8 mouse cellular contexts compared by ENCODE assay signal in genomic region chr6:8948471-8949411, GRCm38 (mm10). TPM values are rescaled to one million over a fixed set of nuclear protein-coding genes. Genes with fewer than 3 reads are reported as not detected.
A peak's percentile ranks its signal among the peaks of the same experiment; 100 is the strongest.
DNase-seq lines count a peak whose midpoint lies in the region; ATAC-seq and TF ChIP-seq lines count a peak whose summit lies in the region.
"Had no signal": no experiment of that assay in that cellular context is flagged by ENCODE, and none has a peak within 500 bp of the region (broad histone marks: within the 10 kb centered on the region; RNA-seq: fewer than 3 reads in every experiment).

No protein-coding gene starts in this region.

- H3K4me1 ChIP-seq in thymus, adult 2 months (replicated peaks; ENCODE audit: control insufficient read depth, insufficient read depth, low read length), result 0 out of 2 replicates have a peak, but pooled peaks cover 4% of the 10 kb centered on the region
- peaks cover 40% of the 10 kb centered on the region for H3K4me1 ChIP-seq in forebrain, embryonic 16.5 days (replicated peaks; ENCODE audit: control insufficient read depth, insufficient read depth, low read length)
- H3K4me1 ChIP-seq in intestine, postnatal 0 days (replicated peaks; ENCODE audit: control insufficient read depth, insufficient read depth, low read length), result no peaks in the 10 kb centered on the region
- no peaks in the 10 kb centered on the region for H3K4me1 ChIP-seq in lung, postnatal 0 days (ENCODE audit: insufficient read depth, low read depth, low read length)
- H3K4me1 ChIP-seq in stomach, embryonic 14.5 days (ENCODE audit: control insufficient read depth, insufficient read depth, low read length), result no peaks in the 10 kb centered on the region

- H3K9me3 ChIP-seq in forebrain, embryonic 16.5 days (ENCODE audit: control insufficient read depth, low read length), result no peaks in the 10 kb centered on the region
- H3K9me3 ChIP-seq in intestine, postnatal 0 days (ENCODE audit: control insufficient read depth), result no peaks in the 10 kb centered on the region
- H3K9me3 ChIP-seq in lung, postnatal 0 days (ENCODE audit: low read length), result no peaks in the 10 kb centered on the region
- H3K9me3 ChIP-seq in stomach, embryonic 14.5 days (ENCODE audit: control insufficient read depth, low read depth, low read length), result no peaks in the 10 kb centered on the region

- WGBS in thymus, adult 2 months, result 3% methylated on average over 68 of the region's 68 CpGs
- WGBS in forebrain, embryonic 16.5 days, result under 1% methylated on average over 68 of the region's 68 CpGs
- 2% methylated on average over 68 of the region's 68 CpGs for WGBS in intestine, postnatal 0 days
- WGBS in lung, postnatal 0 days, result 2% methylated on average over 68 of the region's 68 CpGs
- WGBS in stomach, embryonic 14.5 days, result under 1% methylated on average over 68 of the region's 68 CpGs

- TF ChIP-seq CTCF in thymus, adult 2 months (IDR thresholded peaks at IDR 0.05; ENCODE audit: borderline replicate concordance, control insufficient read depth, extremely low read depth, insufficient read depth, low read length, poor library complexity), result no peak
- no peak for TF ChIP-seq CTCF in intestine, postnatal 0 days (IDR thresholded peaks at IDR 0.05; ENCODE audit: low read depth)
- no peak for TF ChIP-seq CTCF in lung, postnatal 0 days (IDR thresholded peaks at IDR 0.05)

- ATAC-seq in forebrain, embryonic 16.5 days, result peak; percentile 49
- ATAC-seq in intestine, postnatal 0 days, result 0 out of 2 replicates have a peak, but pooled peaks have one; percentile 41
- ATAC-seq in lung, postnatal 0 days, result peak; percentile 58
- peak; percentile 62; the same call in 1 of the 2 replicates for ATAC-seq in stomach, embryonic 14.5 days (ENCODE audit: insufficient number of reproducible peaks, insufficient read depth, low FRiP score, low read depth)

- no peak for TF ChIP-seq EP300 in lung, postnatal 0 days (IDR thresholded peaks at IDR 0.05)

- H3K27ac ChIP-seq in thymus, adult 2 months (ENCODE audit: control insufficient read depth, insufficient read depth, low read length), result no peak overlapping the region
- H3K27ac ChIP-seq in forebrain, embryonic 16.5 days (ENCODE audit: low read length), result peak overlapping the region; percentile 70
- H3K27ac ChIP-seq in intestine, postnatal 0 days (ENCODE audit: low read depth, low read length), result no peak overlapping the region
- H3K27ac ChIP-seq in lung, postnatal 0 days (ENCODE audit: low read length), result no peak overlapping the region
- no peak overlapping the region for H3K27ac ChIP-seq in stomach, embryonic 14.5 days (ENCODE audit: low read length)

- DNase-seq in thymus, postnatal 4 days, result peak; percentile 58
- DNase-seq in thymus, adult 2 months, result no peak
- peak; percentile 39 for DNase-seq in cerebellum, adult 8-10 months
- peak; percentile 37 for DNase-seq in lung, postnatal 0 days (ENCODE audit: low spot score)

- H3K9ac ChIP-seq in forebrain, embryonic 16.5 days (replicated peaks; ENCODE audit: low read depth, low read length), result peak overlapping the region; percentile 59
- H3K9ac ChIP-seq in intestine, postnatal 0 days (ENCODE audit: low read depth, low read length), result no peak overlapping the region
- H3K9ac ChIP-seq in lung, postnatal 0 days (replicated peaks; ENCODE audit: low read depth), result no peak overlapping the region
- no peak overlapping the region for H3K9ac ChIP-seq in stomach, embryonic 14.5 days (replicated peaks; ENCODE audit: low read depth, low read length)

- TF ChIP-seq POLR2A in thymus, adult 2 months (IDR thresholded peaks at IDR 0.05; ENCODE audit: control insufficient read depth, extremely low read depth, insufficient read depth, low read length, poor library complexity), result no peak

- no peak overlapping the region for H3K4me3 ChIP-seq in thymus, adult 2 months (ENCODE audit: control insufficient read depth, insufficient read depth, low read length)
- peak overlapping the region; percentile 55 for H3K4me3 ChIP-seq in forebrain, embryonic 16.5 days (replicated peaks; ENCODE audit: low read length)
- H3K4me3 ChIP-seq in intestine, postnatal 0 days (ENCODE audit: low read depth, low read length), result peak overlapping the region; percentile 24
- H3K4me3 ChIP-seq in lung, postnatal 0 days (ENCODE audit: low read depth, low read length), result no peak overlapping the region
- H3K4me3 ChIP-seq in stomach, embryonic 14.5 days (ENCODE audit: low read depth, low read length), result peak overlapping the region; percentile 22

- peaks cover 8% of the 10 kb centered on the region; the same call in 1 of the 2 replicates for H3K27me3 ChIP-seq in thymus, adult 2 months (ENCODE audit: control insufficient read depth, insufficient read depth, low read length)
- peaks cover 33% of the 10 kb centered on the region for H3K27me3 ChIP-seq in forebrain, embryonic 16.5 days (replicated peaks; ENCODE audit: control insufficient read depth, insufficient read depth, low read length)
- H3K27me3 ChIP-seq in intestine, postnatal 0 days (replicated peaks; ENCODE audit: control insufficient read depth, insufficient read depth, low read length), result peaks cover 59% of the 10 kb centered on the region
- H3K27me3 ChIP-seq in lung, postnatal 0 days (replicated peaks; ENCODE audit: insufficient read depth, low read length), result peaks cover 45% of the 10 kb centered on the region
- H3K27me3 ChIP-seq in stomach, embryonic 14.5 days (ENCODE audit: control insufficient read depth, insufficient read depth, low read length), result peaks cover 58% of the 10 kb centered on the region

- H3K36me3 ChIP-seq in thymus, adult 2 months (ENCODE audit: control insufficient read depth, insufficient read depth, low read length), result no peaks in the 10 kb centered on the region
- H3K36me3 ChIP-seq in forebrain, embryonic 16.5 days (ENCODE audit: control insufficient read depth, insufficient read depth), result no peaks in the 10 kb centered on the region
- H3K36me3 ChIP-seq in intestine, postnatal 0 days (ENCODE audit: control insufficient read depth, insufficient read depth), result no peaks in the 10 kb centered on the region
- no peaks in the 10 kb centered on the region for H3K36me3 ChIP-seq in lung, postnatal 0 days (ENCODE audit: insufficient read depth, low read length)
- no peaks in the 10 kb centered on the region for H3K36me3 ChIP-seq in stomach, embryonic 14.5 days (ENCODE audit: control insufficient read depth, insufficient read depth, low read length)

- H3K4me2 ChIP-seq in forebrain, embryonic 16.5 days (ENCODE audit: low read length), result peak overlapping the region; percentile 80
- H3K4me2 ChIP-seq in intestine, postnatal 0 days (replicated peaks; ENCODE audit: low read depth), result peak overlapping the region; percentile 48
- no peak overlapping the region for H3K4me2 ChIP-seq in lung, postnatal 0 days (replicated peaks; ENCODE audit: low read depth, low read length)
- peak overlapping the region; percentile 32 for H3K4me2 ChIP-seq in stomach, embryonic 14.5 days (replicated peaks; ENCODE audit: low read depth, low read length)

RNA-seq across cellular contexts. Expression of gene Nxph1, which starts 0.5 kb away (rescaled TPM):
- 0.06 and 0.11 TPM in 2 replicates for polyA plus RNA-seq in thymus, adult 2 months (2012; rRNA removed)
- 46.7 and 47.6 TPM in 2 replicates for polyA plus RNA-seq in forebrain, embryonic 16.5 days (2015; fragmentation: Nextera tagmentation; extraction: Ambion mirVana)
- 0.23 and 0.24 TPM in 2 replicates for polyA plus RNA-seq in intestine, postnatal 0 days (2015; fragmentation: Nextera tagmentation; extraction: Ambion mirVana)
- polyA plus RNA-seq in lung, postnatal 0 days (2015; fragmentation: Nextera tagmentation; extraction: Ambion mirVana), result not detected in 2 replicates
- polyA plus RNA-seq in stomach, embryonic 14.5 days (2014; fragmentation: Nextera tagmentation; extraction: Ambion mirVana), result 0.42 and 0.82 TPM in 2 replicates
- polyA plus RNA-seq: small intestine, adult 2 months had no signal

Comparison
In these comparisons a context has a peak if more than half of its experiments do, and no peak if none do; other contexts are left out.
1. H3K4me3 ChIP-seq: peak in forebrain, embryonic 16.5 days (single experiment), intestine, postnatal 0 days (single experiment) and stomach, embryonic 14.5 days (single experiment); none in thymus, adult 2 months (single experiment) and lung, postnatal 0 days (single experiment).
2. RNA of gene Nxph1, which starts 0.5 kb away (polyA plus RNA-seq): 46.7 to 47.6 TPM in forebrain, embryonic 16.5 days; 0.42 to 0.82 TPM in stomach, embryonic 14.5 days, 0.23 to 0.24 TPM in intestine, postnatal 0 days, 0.06 to 0.11 TPM in thymus, adult 2 months and not detected in lung, postnatal 0 days; every median in the first group is over 10 times any median in the second.
3. Peak in every context shown above with its lines, with median percentiles within 50 percentile points of each other: ATAC-seq.